Mouse (Mus musculus) forebrain, embryonic 13.5 days (tissue): ENCODE results near the gene Kbtbd13. TPM values are rescaled to one million over a fixed set of nuclear protein-coding genes. Genes with fewer than 3 reads are reported as not detected.

Experiments
- ATAC-seq: fragments of 200-750 bp; cut with Nextera tagmentation; 2 replicates; pipeline ENCODE4 v1.8.0; 2017
- H3K27ac ChIP-seq: fragments of 300-500 bp; sonication (generic); 2 replicates; pipeline ENCODE4 v1.5.1; 2015; ENCODE audit warnings: inconsistent platforms, mild to moderate bottlenecking, moderate library complexity
- H3K27me3 ChIP-seq: fragments of 300-500 bp; sonication (generic); 2 replicates; pipeline ENCODE4 v1.6.1; 2015; ENCODE audit warnings: mild to moderate bottlenecking, inconsistent platforms
- H3K36me3 ChIP-seq: fragments of 300-500 bp; sonication (generic); 2 replicates; pipeline ENCODE4 v1.6.1; 2015; ENCODE audit warnings: mild to moderate bottlenecking, inconsistent platforms; ENCODE audit not compliant: poor library complexity, severe bottlenecking
- H3K4me1 ChIP-seq: fragments of 300-500 bp; sonication (generic); 2 replicates; pipeline ENCODE4 v1.6.1; 2015; ENCODE audit warnings: inconsistent platforms
- H3K4me2 ChIP-seq: fragments of 300-500 bp; sonication (generic); 2 replicates; pipeline ENCODE4 v1.6.1; 2015; ENCODE audit warnings: inconsistent platforms, mild to moderate bottlenecking, moderate library complexity
- H3K4me3 ChIP-seq: fragments of 300-500 bp; sonication (generic); 2 replicates; pipeline ENCODE4 v1.5.1; 2015; ENCODE audit warnings: mild to moderate bottlenecking, inconsistent platforms
- H3K9ac ChIP-seq: fragments of 300-500 bp; sonication (generic); 2 replicates; pipeline ENCODE4 v1.6.1; 2015; ENCODE audit warnings: mild to moderate bottlenecking, inconsistent platforms
- H3K9me3 ChIP-seq: fragments of 300-500 bp; sonication (generic); replicated peaks from 2 replicates; pipeline ENCODE4 v1.6.1; 2016; ENCODE audit warnings: inconsistent platforms
- WGBS: fragments of 180-500 bp; shearing (Covaris S2); methylation state at CpG from one replicate; pipeline ENCODE4 v1.1.7; 2015; 5-methylcytosine and 5-hydroxymethylcytosine counted together
- polyA plus RNA-seq: library from polyadenylated mRNA; unstranded; fragments of >200 nt; fragmentation: Nextera tagmentation; extraction: Ambion mirVana; gene quantifications from 2 replicates; pipeline ENCODE4 v1.2.1, GENCODE M21; 2015

The Kbtbd13 gene
- 0.50 and 0.70 TPM in 2 replicates for polyA plus RNA-seq

DNA sequence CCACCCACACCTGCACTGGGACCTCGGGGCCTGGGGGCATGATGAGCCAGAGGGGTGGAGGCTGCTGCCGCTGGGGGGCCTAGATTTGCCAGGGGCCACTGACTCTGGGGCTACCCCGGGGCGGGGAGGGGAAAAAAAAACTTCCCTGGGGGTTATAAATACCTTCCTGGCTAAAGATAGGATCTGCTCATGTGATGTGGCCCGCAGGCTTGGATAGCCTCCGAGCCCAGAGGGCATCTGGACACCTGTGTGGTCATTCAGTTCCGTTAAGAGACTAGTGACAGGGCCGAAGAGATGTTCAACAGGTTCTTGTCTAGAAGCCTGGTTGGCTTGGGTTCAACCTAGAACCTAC, at the start of gene Kbtbd13:
TSS of gene Kbtbd13 (minus strand) at position 40 of the 352 bp plus-strand sequence.
- Histone ChIP-seq H3K27ac (no peak within 1 kb of the TSS), H3K4me3 (peak within 1 kb of the TSS; percentile 41), H3K9me3 (no peaks in the 10 kb centered on the region), H3K27me3 (peaks cover 55% of the 10 kb centered on the region), H3K9ac (peak within 1 kb of the TSS; percentile 40; the same call in 1 of the 2 replicates), H3K4me2 (peak within 1 kb of the TSS; percentile 61), H3K4me1 (peaks cover 10% of the 10 kb centered on the region), H3K36me3 (no peaks in the 10 kb centered on the region)
- no peak for ATAC-seq
- WGBS: 42% methylated on average over 8 of the region's 8 CpGs

DNA sequence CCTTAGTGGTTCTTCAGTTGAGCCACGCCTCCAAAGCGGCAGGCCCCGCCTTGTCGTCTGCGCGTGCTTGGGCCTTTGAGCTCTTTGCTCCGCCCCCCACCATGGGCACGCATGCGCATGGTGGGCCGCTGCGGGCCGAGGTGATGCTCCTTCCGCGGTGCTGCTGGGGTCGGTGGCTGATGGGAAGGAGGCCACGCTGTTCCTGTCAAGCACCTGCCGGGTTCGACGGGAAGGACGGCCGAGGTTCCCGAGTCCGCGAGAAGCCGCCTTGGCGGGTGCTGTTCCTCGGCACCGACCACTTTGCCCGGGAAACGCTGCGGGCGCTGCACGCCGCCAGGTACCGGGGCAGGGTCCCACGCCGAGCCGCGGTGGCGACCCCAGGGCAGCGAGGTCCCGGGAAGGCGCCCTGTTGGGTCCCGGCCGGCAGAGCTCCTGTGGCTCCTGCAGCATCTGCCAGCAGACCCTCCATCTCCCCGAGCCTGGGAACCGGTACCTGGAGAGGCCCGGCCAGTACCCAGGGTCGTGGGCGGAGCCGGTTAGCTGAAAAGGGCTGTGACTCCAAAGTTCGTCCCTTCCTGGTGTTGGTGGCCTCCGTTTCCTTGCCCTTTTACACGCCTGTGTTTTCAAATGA, 44.3 kb upstream of the Kbtbd13 start, which contains the start of gene Mtfmt:
TSS of gene Mtfmt (plus strand) at position 112 of the 631 bp plus-strand sequence.
- H3K4me3 ChIP-seq: peak within 1 kb of the TSS; percentile 97
- WGBS: under 1% methylated on average over 54 of the region's 54 CpGs
- H3K4me2 ChIP-seq: peak within 1 kb of the TSS; percentile 72
- H3K4me1 ChIP-seq: peaks cover 10% of the 10 kb centered on the region
- peaks cover 19% of the 10 kb centered on the region for H3K36me3 ChIP-seq
- H3K27me3 ChIP-seq: no peaks in the 10 kb centered on the region
- no peaks in the 10 kb centered on the region for H3K9me3 ChIP-seq
- peak within 1 kb of the TSS; percentile 31; the same call in 1 of the 2 replicates for H3K27ac ChIP-seq
- H3K9ac ChIP-seq: peak within 1 kb of the TSS; percentile 91
- peak; percentile 93 for ATAC-seq

DNA sequence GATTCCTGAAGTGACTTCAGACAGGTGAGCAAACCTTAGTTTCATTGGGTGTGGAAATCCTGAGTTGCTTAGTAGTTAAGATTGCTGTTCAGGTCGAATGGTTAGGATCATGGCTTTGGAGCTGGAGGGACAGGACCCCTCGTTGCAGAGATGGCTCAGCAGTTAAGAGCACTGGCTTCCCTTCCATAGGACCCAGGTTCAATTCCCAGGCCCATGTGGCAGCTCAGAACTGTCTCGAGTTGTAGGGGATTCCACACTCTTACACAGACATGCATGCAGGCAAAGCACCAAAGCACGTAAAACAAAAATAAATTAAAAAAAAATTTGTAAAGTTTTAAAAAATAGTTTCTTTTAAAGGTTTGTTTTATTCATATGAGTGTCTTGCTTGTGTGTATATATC, 43.8 kb upstream of the Kbtbd13 start:
- Histone ChIP-seq H3K27ac (no peak overlapping the region), H3K27me3 (no peaks in the 10 kb centered on the region), H3K9me3 (no peaks in the 10 kb centered on the region), H3K4me2 (no peak overlapping the region), H3K36me3 (peaks cover 13% of the 10 kb centered on the region), H3K4me1 (peaks cover 10% of the 10 kb centered on the region), H3K4me3 (no peak overlapping the region), H3K9ac (no peak overlapping the region)
- WGBS: 74% methylated on average over 4 of the region's 4 CpGs
- peak; percentile 50 for ATAC-seq

DNA sequence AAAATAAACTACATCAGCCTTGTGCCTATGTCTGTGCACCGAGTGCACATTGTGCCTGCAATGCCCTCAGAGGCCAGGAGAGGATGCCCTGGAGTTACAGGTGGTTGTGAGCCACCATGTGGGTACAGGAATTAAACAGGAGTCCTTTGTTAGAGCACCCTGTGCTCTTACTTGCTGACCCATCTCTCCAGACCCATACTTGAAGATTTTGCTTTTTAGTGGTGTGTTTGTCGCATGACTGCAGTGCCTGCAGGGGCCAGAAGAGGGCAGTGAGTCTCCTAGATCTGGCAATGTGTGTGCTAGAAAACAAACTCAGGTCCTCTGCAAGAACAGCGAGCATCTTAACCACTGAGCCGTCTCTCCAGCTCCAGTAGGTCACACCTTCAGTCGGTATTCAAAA, 42.7 kb upstream of the Kbtbd13 start:
- H3K27ac ChIP-seq: no peak overlapping the region
- H3K4me1 ChIP-seq: peaks cover 10% of the 10 kb centered on the region
- H3K9ac ChIP-seq: no peak overlapping the region
- no peaks in the 10 kb centered on the region for H3K27me3 ChIP-seq
- no peak overlapping the region for H3K4me3 ChIP-seq
- H3K4me2 ChIP-seq: no peak overlapping the region
- no peaks in the 10 kb centered on the region for H3K9me3 ChIP-seq
- ATAC-seq: no peak
- H3K36me3 ChIP-seq: peaks cover 10% of the 10 kb centered on the region; the same call in 1 of the 2 replicates
- 68% methylated on average over 5 of the region's 5 CpGs for whole genome bisulfite sequencing

DNA sequence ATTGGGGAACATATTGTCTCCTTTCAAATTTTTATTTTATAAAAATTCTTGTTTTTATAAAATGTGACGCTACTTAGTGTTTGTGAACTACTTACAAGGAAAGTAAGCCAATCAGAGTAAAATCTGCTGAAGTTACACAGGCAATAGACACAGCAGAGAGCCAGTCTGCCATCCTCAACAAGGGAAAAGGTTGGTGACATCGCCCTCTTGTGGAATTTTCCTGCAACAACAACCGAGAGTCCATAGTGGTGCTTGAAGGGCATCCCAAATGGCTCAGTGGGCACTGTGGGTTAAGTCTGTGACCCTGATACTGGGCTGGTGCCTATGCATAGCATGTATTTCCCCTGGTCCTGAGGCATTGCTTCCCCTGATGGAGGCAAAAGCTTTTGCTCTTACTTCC, 40.8 kb upstream of the Kbtbd13 start:
- peak; percentile 50 for ATAC-seq
- no peak overlapping the region for H3K4me3 ChIP-seq
- 2% methylated on average over 3 of the region's 3 CpGs for WGBS
- H3K27me3 ChIP-seq: no peaks in the 10 kb centered on the region
- H3K4me2 ChIP-seq: no peak overlapping the region
- no peaks in the 10 kb centered on the region for H3K36me3 ChIP-seq
- peaks cover 10% of the 10 kb centered on the region for H3K4me1 ChIP-seq
- no peaks in the 10 kb centered on the region for H3K9me3 ChIP-seq
- no peak overlapping the region for H3K9ac ChIP-seq
- no peak overlapping the region for H3K27ac ChIP-seq

DNA sequence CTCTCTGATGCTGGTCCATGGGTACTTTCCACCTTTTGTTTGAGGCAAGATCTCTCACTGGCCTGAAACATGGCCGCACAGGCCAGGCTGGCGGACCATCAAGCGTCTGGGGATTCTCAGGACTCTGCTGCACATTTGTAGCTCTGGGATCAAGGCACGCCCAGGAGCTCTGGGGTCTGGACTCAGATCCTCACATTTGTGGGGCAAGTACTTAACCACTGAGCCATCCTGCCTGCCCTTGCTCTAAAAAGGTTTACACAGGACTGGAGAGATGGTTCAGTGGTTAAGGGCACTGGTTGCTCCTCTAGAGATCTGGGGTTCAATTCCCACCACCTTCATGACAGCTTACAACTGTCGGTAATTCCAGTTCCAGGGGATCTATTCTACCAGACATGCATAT, 39.5 kb upstream of the Kbtbd13 start:
- 87% methylated on average over 5 of the region's 5 CpGs for WGBS
- no peak overlapping the region for H3K4me3 ChIP-seq

DNA sequence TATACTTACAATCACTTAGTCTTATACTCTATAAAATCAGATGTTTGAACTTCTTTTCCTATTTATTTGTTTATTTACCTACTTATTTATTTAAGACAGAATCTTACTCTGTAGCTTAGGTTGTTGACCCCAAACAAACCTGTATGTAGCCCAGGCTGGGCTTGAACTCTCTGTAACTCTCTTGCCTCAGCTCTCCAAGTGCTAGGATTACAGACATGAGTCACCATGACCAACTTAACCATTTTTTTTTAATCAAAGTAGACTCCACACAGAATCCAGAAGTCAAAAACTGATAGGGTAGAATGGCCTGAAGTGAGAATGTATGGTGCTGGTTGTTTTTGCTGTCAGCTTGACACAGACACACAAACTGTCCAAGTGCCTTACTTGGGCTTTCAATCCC, 38.9 kb upstream of the Kbtbd13 start:
- Histone ChIP-seq H3K4me1 (no peaks in the 10 kb centered on the region), H3K9me3 (no peaks in the 10 kb centered on the region), H3K4me2 (no peak overlapping the region), H3K4me3 (no peak overlapping the region), H3K27ac (no peak overlapping the region), H3K36me3 (no peaks in the 10 kb centered on the region), H3K27me3 (no peaks in the 10 kb centered on the region), H3K9ac (no peak overlapping the region)
- no peak for ATAC-seq

More for the DNA sequence above, 39.5 kb upstream of the Kbtbd13 start:
- Histone ChIP-seq H3K36me3 (no peaks in the 10 kb centered on the region), H3K9me3 (no peaks in the 10 kb centered on the region), H3K9ac (no peak overlapping the region), H3K4me1 (no peaks in the 10 kb centered on the region; the same call in 1 of the 2 replicates), H3K27ac (no peak overlapping the region; the same call in 1 of the 2 replicates), H3K4me2 (no peak overlapping the region), H3K27me3 (no peaks in the 10 kb centered on the region)
- ATAC-seq: no peak

DNA sequence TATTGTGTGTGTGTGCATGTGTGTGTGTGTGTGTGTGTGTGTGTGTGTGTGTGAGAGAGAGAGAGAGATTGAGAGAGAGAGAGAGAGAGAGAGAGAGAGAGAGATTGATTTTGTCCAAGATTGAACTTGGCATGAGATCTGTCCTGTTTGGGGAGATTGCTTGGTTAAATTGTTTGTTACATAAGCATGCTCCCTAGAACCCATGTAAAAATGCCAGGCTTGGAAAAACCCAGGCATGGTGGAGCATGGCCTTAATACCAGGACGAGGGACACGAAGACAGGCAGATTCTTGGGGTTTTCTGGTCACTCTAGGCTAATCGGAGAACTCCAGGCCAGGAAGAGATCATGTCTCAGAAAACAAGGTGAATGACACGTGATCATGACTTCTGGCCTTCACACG, 36.6 kb upstream of the Kbtbd13 start:
- no peak for ATAC-seq
- H3K36me3 ChIP-seq: no peaks in the 10 kb centered on the region
- no peak overlapping the region for H3K9ac ChIP-seq
- 89% methylated on average over 5 of the region's 5 CpGs for WGBS
- no peak overlapping the region for H3K4me2 ChIP-seq
- no peak overlapping the region for H3K27ac ChIP-seq
- H3K27me3 ChIP-seq: no peaks in the 10 kb centered on the region
- no peaks in the 10 kb centered on the region for H3K4me1 ChIP-seq
- H3K9me3 ChIP-seq: no peaks in the 10 kb centered on the region
- H3K4me3 ChIP-seq: no peak overlapping the region

DNA sequence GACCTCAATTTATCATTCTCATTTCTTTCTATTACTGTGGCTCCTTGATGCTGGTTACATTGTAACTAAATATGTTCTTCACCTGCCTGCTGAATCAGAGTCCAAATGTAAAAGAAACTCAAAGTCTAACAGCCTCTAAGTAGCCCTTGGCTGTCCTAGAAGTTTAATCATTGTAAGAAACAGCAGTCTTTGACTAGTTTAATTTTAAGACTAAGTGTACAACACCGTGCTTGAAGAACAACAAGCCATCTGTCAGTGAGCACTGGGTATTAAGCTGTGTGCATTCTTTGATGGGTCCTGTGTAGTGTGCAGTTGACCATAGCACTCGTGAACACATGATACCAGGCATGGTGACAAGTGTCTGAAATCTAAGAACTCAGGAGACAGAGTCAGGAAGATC, 36.1 kb upstream of the Kbtbd13 start:
- Histone ChIP-seq H3K4me1 (no peaks in the 10 kb centered on the region), H3K4me3 (no peak overlapping the region), H3K27ac (no peak overlapping the region), H3K4me2 (no peak overlapping the region), H3K36me3 (no peaks in the 10 kb centered on the region), H3K27me3 (no peaks in the 10 kb centered on the region), H3K9ac (no peak overlapping the region), H3K9me3 (no peaks in the 10 kb centered on the region)
- 78% methylated on average over 2 of the region's 2 CpGs for WGBS
- no peak for ATAC-seq

DNA sequence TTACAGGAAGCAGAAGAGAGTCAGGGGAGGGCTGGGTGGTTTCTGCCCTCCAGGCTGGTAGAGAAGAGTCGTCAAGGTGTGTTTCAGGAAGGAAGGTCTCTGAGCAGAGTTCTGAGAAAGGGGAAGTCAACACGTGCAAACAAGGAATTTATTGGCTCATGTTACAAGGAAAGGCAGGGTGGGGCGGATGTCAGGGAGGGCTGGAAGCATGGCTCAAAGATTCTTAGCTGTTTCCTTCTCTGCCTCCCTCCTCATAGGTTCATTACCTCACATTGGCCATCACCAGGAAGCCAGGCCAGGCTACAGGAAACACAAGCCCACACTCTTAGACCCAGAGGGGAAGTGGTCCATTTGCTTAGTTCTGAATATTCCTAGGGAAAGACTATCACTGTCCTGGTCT, 32.9 kb upstream of the Kbtbd13 start:
- no peak for ATAC-seq
- Histone ChIP-seq H3K27ac (no peak overlapping the region), H3K4me3 (no peak overlapping the region), H3K4me1 (no peaks in the 10 kb centered on the region), H3K4me2 (no peak overlapping the region), H3K9ac (no peak overlapping the region), H3K36me3 (no peaks in the 10 kb centered on the region), H3K27me3 (no peaks in the 10 kb centered on the region), H3K9me3 (no peaks in the 10 kb centered on the region)
- 57% methylated on average over 3 of the region's 3 CpGs for WGBS

DNA sequence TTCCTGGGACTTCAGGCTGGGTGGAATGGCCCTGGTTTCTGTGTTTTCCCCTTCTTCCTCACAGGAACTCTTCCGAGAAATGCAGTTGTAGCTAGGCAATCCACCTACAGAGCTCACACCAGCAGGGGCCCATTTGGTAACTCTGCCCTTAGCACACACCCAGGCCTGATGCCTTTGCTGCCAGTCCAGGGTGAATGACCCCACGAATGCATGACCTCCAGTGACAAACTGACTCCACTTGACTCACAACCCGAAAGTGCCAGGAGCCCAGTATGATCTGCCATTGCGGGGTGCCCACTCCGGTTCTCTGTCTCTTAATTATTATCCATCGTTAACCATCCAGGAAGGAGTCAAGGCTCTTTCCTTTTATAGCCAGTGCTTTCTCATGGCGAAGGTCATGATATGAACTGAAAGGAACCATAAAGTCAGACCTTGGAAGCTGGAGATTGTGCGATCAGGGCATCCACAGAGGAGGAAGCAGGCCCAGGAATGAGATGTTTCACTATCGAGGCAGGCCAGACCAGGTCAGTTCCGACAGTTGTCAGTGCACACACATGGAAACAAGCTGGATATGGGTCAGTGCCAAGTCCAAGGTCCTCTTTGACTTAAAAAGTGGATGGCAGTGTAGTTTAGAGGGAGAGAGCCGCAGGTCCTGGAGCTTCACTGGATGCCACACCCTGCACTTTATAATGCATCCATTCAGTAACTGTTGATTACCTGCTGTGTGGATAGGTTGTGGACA, 31.5 kb upstream of the Kbtbd13 start, which contains the start of gene Slc51b:
TSS of gene Slc51b (minus strand) at position 196 of the 742 bp plus-strand sequence.
- ATAC-seq: no peak
- no peak within 1 kb of the TSS for H3K9ac ChIP-seq
- 79% methylated on average over 11 of the region's 11 CpGs for WGBS
- H3K27ac ChIP-seq: no peak within 1 kb of the TSS
- H3K36me3 ChIP-seq: no peaks in the 10 kb centered on the region
- no peak within 1 kb of the TSS for H3K4me3 ChIP-seq
- no peaks in the 10 kb centered on the region for H3K9me3 ChIP-seq
- H3K4me2 ChIP-seq: no peak within 1 kb of the TSS
- no peaks in the 10 kb centered on the region for H3K27me3 ChIP-seq
- no peaks in the 10 kb centered on the region for H3K4me1 ChIP-seq

DNA sequence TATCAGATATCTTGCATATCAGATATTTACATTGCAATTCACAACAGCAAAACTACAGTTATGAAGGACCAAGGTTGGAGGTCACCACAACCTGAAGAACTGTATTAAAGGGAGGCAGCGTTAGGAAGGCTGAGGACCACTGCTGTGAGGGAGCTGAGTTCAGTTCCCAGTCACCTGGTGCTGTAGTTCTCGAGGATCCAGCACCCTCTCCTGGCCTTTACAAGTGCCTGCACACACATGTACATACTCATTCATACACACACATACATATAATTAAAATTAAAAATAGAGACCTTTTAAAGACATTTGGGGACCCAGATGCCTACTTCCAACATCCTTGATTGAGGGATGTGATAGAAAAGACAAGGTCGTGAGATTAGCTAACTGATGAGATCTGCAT, 28.2 kb upstream of the Kbtbd13 start:
- Histone ChIP-seq H3K36me3 (no peaks in the 10 kb centered on the region), H3K4me2 (no peak overlapping the region), H3K9me3 (no peaks in the 10 kb centered on the region), H3K9ac (no peak overlapping the region), H3K4me3 (no peak overlapping the region), H3K27me3 (no peaks in the 10 kb centered on the region), H3K27ac (no peak overlapping the region), H3K4me1 (no peaks in the 10 kb centered on the region)
- 72% methylated on average over 3 of the region's 3 CpGs for WGBS
- ATAC-seq: no peak
